Mouse (Mus musculus) embryonic facial prominence, embryonic 14.5 days (tissue): ENCODE measurements around the gene Odf2. TPM values are rescaled to one million over a fixed set of nuclear protein-coding genes. Genes with fewer than 3 reads are reported as not detected.
"Not testable (repeated sequence)": the region's sequence is repeated elsewhere in the genome, so short reads cannot be mapped to it uniquely, and the experiment has no call there.

Experiments used
- ATAC-seq: fragments of 200-750 bp; cut with Nextera tagmentation; 2 replicates; pipeline ENCODE4 v1.8.0; 2017; ENCODE audit warnings: low read depth, moderate number of reproducible peaks, moderate TSS enrichment
- DNase-seq: peaks from one replicate; pipeline ENCODE4 v3.0.0-alpha.2; 2015; ENCODE audit warnings: low spot score
- H3K27ac ChIP-seq: fragments of 300-500 bp; sonication (generic); replicated peaks from 2 replicates; pipeline ENCODE4 v1.5.1; 2014; ENCODE audit warnings: low read depth, mild to moderate bottlenecking, low read length, moderate library complexity
- H3K27me3 ChIP-seq: fragments of 300-500 bp; sonication (generic); replicated peaks from 2 replicates; pipeline ENCODE4 v1.6.1; 2014; ENCODE audit warnings: low read length; ENCODE audit not compliant: control insufficient read depth, insufficient read depth
- H3K36me3 ChIP-seq: fragments of 300-500 bp; sonication (generic); 2 replicates; pipeline ENCODE4 v1.6.1; 2014; ENCODE audit warnings: low read length, mixed read lengths; ENCODE audit not compliant: control insufficient read depth, insufficient read depth
- H3K4me1 ChIP-seq: fragments of 300-500 bp; sonication (generic); 2 replicates; pipeline ENCODE4 v1.6.1; 2014; ENCODE audit warnings: antibody characterized with exemption, low read length; ENCODE audit not compliant: control insufficient read depth, insufficient read depth
- H3K4me2 ChIP-seq: fragments of 300-500 bp; sonication (generic); 2 replicates; pipeline ENCODE4 v1.6.1; 2014; ENCODE audit warnings: low read depth, mild to moderate bottlenecking, low read length, moderate library complexity, mixed read lengths
- H3K4me3 ChIP-seq: fragments of 300-500 bp; sonication (generic); 2 replicates; pipeline ENCODE4 v1.5.1; 2014; ENCODE audit warnings: low read depth, mild to moderate bottlenecking, low read length
- H3K9ac ChIP-seq: fragments of 300-500 bp; sonication (generic); 2 replicates; pipeline ENCODE4 v1.6.1; 2014; ENCODE audit warnings: low read depth, mild to moderate bottlenecking, low read length, moderate library complexity, mixed read lengths
- H3K9me3 ChIP-seq: fragments of 300-500 bp; sonication (generic); 2 replicates; pipeline ENCODE4 v1.6.1; 2016; ENCODE audit warnings: low read length; ENCODE audit not compliant: control insufficient read depth
- WGBS: fragments of 180-500 bp; shearing (Covaris S2); extraction: QIAGEN DNeasy Blood & Tissue Kit; methylation state at CpG from one replicate; pipeline ENCODE4 v1.1.7; 2014; 5-methylcytosine and 5-hydroxymethylcytosine counted together
- polyA plus RNA-seq: library from polyadenylated mRNA; unstranded; fragments of >200 nt; fragmentation: Nextera tagmentation; extraction: Ambion mirVana; gene quantifications from 2 replicates; pipeline ENCODE4 v1.2.1, GENCODE M21; 2014

The Odf2 gene
- polyA plus RNA-seq, 1 experiment from 2014 or later = 35.6 TPM

- H3K36me3 ChIP-seq = peaks cover 26% of the 10 kb centered on the region; the same call in 1 of the 2 replicates
- WGBS = 68% methylated on average over 16 of the region's 17 CpGs
Measured at GRCm38 (mm10) chr2:29879964-29880830, 8.8 kb upstream of the Odf2 start.

DNA sequence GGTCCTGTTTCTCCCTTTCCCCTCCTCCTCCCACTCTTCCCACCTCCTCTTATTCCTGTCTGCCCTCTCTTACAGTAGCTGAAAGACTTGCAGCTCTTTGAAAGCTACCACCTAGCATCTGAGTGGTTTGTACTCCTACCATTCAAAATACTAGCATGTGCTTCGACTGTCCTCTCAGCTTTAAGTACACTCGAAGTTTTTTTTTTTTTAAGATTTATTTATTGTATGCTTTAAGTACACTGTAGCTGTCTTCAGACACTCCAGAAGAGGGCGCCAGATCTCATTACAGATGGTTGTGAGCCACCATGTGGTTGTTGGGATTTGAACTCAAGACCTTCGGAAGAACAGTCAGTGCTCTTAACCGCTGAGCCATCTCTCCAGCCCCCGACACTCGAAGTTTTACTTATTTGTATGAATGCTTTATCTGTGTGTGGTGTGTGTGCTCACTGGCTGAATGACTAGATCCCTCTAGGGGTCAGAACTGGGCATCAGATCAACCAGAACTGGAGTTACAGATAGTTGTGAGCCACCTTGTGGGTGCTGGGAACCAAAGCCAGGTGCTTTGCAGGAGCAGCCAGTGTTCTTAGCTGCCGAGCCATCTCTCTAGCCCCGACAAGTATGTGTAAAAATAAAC is 2.2 kb upstream of the Odf2 start:
- not testable (repeated sequence) for H3K9ac ChIP-seq, DNase-seq, ATAC-seq, H3K9me3 ChIP-seq, H3K36me3 ChIP-seq, H3K4me2 ChIP-seq, H3K27me3 ChIP-seq, H3K4me3 ChIP-seq, H3K27ac ChIP-seq
- H3K4me1 ChIP-seq = peaks cover 11% of the 10 kb centered on the region
- WGBS = 82% methylated on average over 9 of the region's 9 CpGs

More at GRCm38 (mm10) chr2:29879964-29880830, 8.8 kb upstream of the Odf2 start:
- Histone ChIP-seq H3K4me2 (no peak overlapping the region), H3K4me1 (no peaks in the 10 kb centered on the region), H3K9me3 (no peaks in the 10 kb centered on the region), H3K27ac (no peak overlapping the region), H3K27me3 (no peaks in the 10 kb centered on the region), H3K9ac (no peak overlapping the region), H3K4me3 (no peak overlapping the region)
- DNase-seq (no peak), ATAC-seq (no peak)

DNA sequence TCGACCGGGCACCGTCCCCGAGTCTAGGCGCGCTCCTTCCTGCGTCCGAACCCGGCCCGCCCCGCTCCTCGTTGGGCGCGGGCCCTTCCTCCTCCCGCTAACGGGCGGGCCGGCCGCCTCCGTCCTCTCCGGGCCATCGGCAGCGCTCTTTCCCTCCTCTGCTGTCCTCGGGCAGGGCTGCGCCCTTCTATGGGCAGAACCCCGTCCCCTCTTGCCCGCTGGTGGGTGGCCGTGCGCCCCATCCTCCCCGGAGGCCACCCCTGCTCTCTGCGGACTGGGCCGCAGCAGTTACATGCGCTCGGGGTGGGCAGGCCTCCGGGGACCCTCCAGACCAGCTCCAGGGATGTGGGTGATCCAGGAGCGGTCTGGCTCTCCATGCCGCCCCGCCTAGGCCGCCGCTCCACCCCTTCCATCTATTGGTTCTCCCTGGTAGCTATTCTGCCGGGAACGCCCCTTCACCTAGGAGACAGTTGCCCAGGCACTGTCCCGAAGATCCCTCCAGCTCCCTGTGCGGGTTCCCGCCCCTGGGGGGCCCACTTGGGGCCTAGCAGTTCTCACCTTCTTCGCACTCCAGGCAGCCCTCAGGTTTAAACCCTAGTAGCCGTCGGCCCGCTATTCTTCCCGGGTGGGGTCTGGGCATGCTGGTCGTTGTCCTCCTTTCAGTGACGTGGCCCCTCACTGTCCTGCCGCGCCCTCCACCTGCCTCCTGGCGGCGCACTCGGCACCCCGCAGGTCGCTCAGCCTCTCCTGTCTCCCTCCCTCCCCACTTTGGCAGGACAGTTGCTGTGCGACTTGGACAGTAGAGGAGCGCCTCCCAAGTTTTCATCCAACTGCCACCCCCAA is 1.2 kb downstream of the Odf2 start:
- ATAC-seq = peak; percentile 93
- H3K9ac ChIP-seq = peak overlapping the region; percentile 90
- under 1% methylated on average over 33 of the region's 61 CpGs for WGBS
- no peaks in the 10 kb centered on the region for H3K9me3 ChIP-seq
- peak overlapping the region; percentile 91 for H3K4me3 ChIP-seq
- peak; percentile 95 for DNase-seq
- H3K4me2 ChIP-seq = peak overlapping the region; percentile 83
- peaks cover 11% of the 10 kb centered on the region for H3K4me1 ChIP-seq
- H3K36me3 ChIP-seq = peaks cover 36% of the 10 kb centered on the region
- H3K27me3 ChIP-seq = no peaks in the 10 kb centered on the region
- H3K27ac ChIP-seq = peak overlapping the region; percentile 89

DNA sequence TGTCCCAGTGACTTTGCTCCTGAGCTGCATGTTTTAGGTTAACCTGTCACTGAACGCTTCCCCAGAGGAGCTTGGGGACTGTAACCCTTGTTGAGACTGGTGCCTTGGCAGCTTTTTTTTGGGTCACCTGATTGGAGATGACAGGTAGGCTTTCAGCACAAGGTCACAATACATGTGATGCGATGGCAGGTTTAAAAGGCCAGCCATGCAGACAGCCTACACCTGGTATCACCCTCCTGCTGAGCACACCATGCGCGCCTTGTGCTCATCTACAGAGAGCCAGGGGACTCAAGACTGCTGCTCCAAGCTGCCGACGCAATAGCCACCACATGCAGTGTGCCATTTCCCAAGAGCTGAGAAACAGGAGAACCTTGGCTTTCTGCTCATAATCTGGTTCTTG is 2.8 kb downstream of the Odf2 start:
- H3K4me1 ChIP-seq = peaks cover 11% of the 10 kb centered on the region
- H3K9me3 ChIP-seq = no peaks in the 10 kb centered on the region
- H3K27ac ChIP-seq = no peak overlapping the region
- H3K27me3 ChIP-seq = no peaks in the 10 kb centered on the region
- H3K36me3 ChIP-seq = peaks cover 49% of the 10 kb centered on the region
- no peak overlapping the region for H3K4me2 ChIP-seq
- no peak overlapping the region for H3K9ac ChIP-seq
- 94% methylated on average over 6 of the region's 6 CpGs for WGBS
- DNase-seq (no peak), ATAC-seq (no peak)
- H3K4me3 ChIP-seq = no peak overlapping the region

DNA sequence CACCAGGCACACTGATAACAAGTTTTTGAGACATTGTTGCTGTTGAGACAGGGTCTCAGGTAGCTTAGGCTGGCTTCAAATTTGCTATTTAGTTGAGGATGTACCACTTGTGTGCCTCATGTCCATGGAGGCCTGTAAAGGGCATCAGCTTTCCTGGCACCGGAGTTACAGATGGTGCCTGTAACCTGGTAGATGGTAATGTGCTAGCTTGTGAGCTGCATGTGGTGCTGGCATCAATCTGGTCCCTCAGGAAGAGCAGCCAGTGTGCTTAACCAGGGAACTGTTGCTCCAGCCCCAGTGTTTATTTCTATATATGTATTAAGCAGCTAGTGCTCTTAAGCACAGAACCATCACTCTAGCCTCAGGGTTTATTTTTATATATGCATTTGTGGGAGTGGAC is 7.0 kb downstream of the Odf2 start:
- Histone ChIP-seq H3K9ac (no peak overlapping the region), H3K4me1 (no peaks in the 10 kb centered on the region), H3K27ac (no peak overlapping the region), H3K36me3 (peaks cover 91% of the 10 kb centered on the region), H3K4me3 (no peak overlapping the region), H3K4me2 (no peak overlapping the region), H3K27me3 (no peaks in the 10 kb centered on the region), H3K9me3 (no peaks in the 10 kb centered on the region)
- WGBS = 93% methylated on average over 1 of the region's 1 CpGs
- no peak for ATAC-seq
- no peak for DNase-seq

DNA sequence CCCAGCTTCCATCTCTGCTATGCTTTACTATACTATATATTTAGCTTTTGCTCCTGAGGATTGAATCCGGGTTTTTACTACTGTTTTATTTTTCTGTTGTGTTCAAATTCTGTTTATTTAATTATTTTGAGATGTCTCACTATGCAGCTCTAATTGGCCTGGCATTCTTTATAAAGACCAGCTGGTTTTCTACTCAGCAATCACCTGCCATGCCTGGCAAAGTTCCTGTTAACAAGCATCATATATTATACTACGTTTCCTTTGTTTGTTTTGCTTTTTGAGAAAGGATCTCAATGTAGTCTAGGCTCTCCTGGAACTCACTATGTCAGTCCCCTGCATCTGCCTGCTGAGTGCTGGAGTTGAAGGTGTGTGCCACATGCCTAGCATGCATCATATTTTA is 8.3 kb downstream of the Odf2 start:
- Histone ChIP-seq H3K4me2 (no peak overlapping the region), H3K9ac (no peak overlapping the region), H3K4me3 (no peak overlapping the region), H3K36me3 (peaks cover 96% of the 10 kb centered on the region), H3K27me3 (no peaks in the 10 kb centered on the region), H3K4me1 (no peaks in the 10 kb centered on the region), H3K9me3 (no peaks in the 10 kb centered on the region), H3K27ac (no peak overlapping the region)
- 80% methylated on average over 2 of the region's 2 CpGs for WGBS
- DNase-seq (no peak), ATAC-seq (no peak)

- Histone ChIP-seq H3K27ac (no peak overlapping the region), H3K4me1 (no peaks in the 10 kb centered on the region), H3K9me3 (no peaks in the 10 kb centered on the region), H3K4me2 (no peak overlapping the region), H3K4me3 (no peak overlapping the region), H3K36me3 (peaks cover 96% of the 10 kb centered on the region), H3K27me3 (no peaks in the 10 kb centered on the region), H3K9ac (no peak overlapping the region)
- WGBS = 94% methylated on average over 1 of the region's 1 CpGs
- ATAC-seq (no peak), DNase-seq (no peak)
Measured at GRCm38 (mm10) chr2:29898081-29898480, 9.1 kb downstream of the Odf2 start.

DNA sequence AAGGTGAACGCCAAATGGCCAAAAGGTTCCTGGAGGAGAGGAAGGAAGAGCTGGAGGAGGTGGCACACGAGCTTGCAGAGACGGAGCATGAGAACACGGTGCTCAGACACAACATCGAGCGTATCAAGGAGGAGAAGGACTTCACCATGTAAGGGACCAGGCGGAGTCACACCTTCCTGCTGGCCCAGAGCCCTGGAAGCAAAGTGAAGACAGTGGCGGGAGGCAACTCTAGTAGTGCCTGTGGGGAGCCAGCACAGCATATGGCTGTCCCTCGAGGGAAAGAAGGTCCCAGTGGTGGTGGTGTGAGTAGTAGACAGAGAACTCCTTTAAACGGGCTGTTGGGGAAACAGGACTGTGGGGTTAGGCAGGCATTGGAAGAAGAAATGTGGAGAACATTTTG is 13.2 kb downstream of the Odf2 start:
- ATAC-seq = no peak
- H3K36me3 ChIP-seq = peaks cover 95% of the 10 kb centered on the region

More for the DNA sequence above, 13.2 kb downstream of the Odf2 start:
- H3K27me3 ChIP-seq = no peaks in the 10 kb centered on the region
- H3K4me1 ChIP-seq = no peaks in the 10 kb centered on the region
- H3K4me3 ChIP-seq = no peak overlapping the region
- no peak overlapping the region for H3K4me2 ChIP-seq
- WGBS = 91% methylated on average over 10 of the region's 10 CpGs
- H3K9me3 ChIP-seq = no peaks in the 10 kb centered on the region
- no peak overlapping the region for H3K9ac ChIP-seq
- DNase-seq = no peak
- no peak overlapping the region for H3K27ac ChIP-seq
